Mouse (Mus musculus): ENCODE measurements around the gene Nav3. TPM values are rescaled to one million over a fixed set of nuclear protein-coding genes. Genes with fewer than 3 reads are reported as not detected.

Gene Nav3
- polyA plus RNA-seq (2014; fragmentation: Illumina TruSeq; extraction: RNeasy Lipid Tissue Mini Kit (QIAGEN cat#74804)), result 1.6 TPM

DNA sequence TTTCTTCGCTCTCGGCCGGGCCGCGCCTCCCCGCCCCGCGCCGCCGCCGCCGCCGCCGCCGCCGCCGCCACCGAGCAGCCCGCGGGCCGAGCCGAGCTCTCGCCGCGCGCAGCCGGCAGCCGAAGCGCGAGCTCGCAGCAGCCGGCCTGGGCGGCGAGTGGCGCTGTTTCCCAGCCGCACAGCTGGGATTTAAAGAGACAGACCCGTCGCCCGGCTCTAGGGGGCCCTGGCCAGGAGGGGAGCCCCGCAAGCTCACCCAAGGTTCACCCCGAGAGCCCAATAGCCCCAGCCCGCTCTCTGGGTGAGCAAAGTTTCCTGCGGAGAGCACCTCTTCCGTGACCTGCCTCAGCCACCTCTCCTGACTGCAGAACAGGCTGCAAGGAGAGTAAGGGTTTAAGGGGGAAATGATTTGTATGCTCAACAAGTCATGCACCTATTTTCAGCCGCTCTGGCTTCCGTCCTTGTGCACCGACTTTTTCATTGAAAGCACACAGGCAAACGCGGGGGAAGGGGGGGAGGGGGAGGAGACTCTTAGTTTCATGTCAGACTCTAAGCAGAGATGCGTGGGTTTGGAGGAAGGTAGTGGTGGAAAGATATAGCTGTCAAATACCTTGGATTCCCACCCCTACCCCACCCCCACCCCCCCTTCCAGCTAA is at the start of gene Nav3:
Gene Nav3 (minus strand): TSS at position 367 of the 656 bp plus-strand sequence.

